Mouse (Mus musculus) limb, embryonic 14.5 days (tissue): ENCODE data around the gene Fgd3. TPM values are rescaled to one million over a fixed set of nuclear protein-coding genes. Genes with fewer than 3 reads are reported as not detected.
A peak's percentile ranks its signal among the peaks of the same experiment; 100 is the strongest.

ENCODE experiments used
- ATAC-seq: fragments of 200-750 bp; cut with Nextera tagmentation; 2 replicates; pipeline ENCODE4 v1.8.0; 2017; ENCODE audit warnings: low read depth, moderate number of reproducible peaks, moderate TSS enrichment; ENCODE audit not compliant: low FRiP score
- DNase-seq: peaks from one replicate; pipeline ENCODE4 v3.0.0-alpha.2; 2015; ENCODE audit warnings: low spot score
- H3K27ac ChIP-seq: fragments of 300-500 bp; sonication (generic); replicated peaks from 2 replicates; pipeline ENCODE4 v1.5.1; 2014; ENCODE audit warnings: low read depth, mild to moderate bottlenecking, low read length, moderate library complexity, mixed read lengths
- H3K27me3 ChIP-seq: fragments of 300-500 bp; sonication (generic); 2 replicates; pipeline ENCODE4 v1.6.1; 2014; ENCODE audit warnings: low read length, mixed read lengths; ENCODE audit not compliant: control insufficient read depth, insufficient read depth
- H3K36me3 ChIP-seq: fragments of 300-500 bp; sonication (generic); 2 replicates; pipeline ENCODE4 v1.6.1; 2014; ENCODE audit warnings: mild to moderate bottlenecking, low read length, moderate library complexity, mixed read lengths; ENCODE audit not compliant: control insufficient read depth, insufficient read depth
- H3K4me1 ChIP-seq: fragments of 300-500 bp; sonication (generic); 2 replicates; pipeline ENCODE4 v1.6.1; 2014; ENCODE audit warnings: antibody characterized with exemption, low read length, mixed read lengths; ENCODE audit not compliant: control insufficient read depth, insufficient read depth
- H3K4me2 ChIP-seq: fragments of 300-500 bp; sonication (generic); replicated peaks from 2 replicates; pipeline ENCODE4 v1.6.1; 2014; ENCODE audit warnings: low read depth, mild to moderate bottlenecking, low read length, moderate library complexity; ENCODE audit not compliant: severe bottlenecking
- H3K4me3 ChIP-seq: fragments of 300-500 bp; sonication (generic); replicated peaks from 2 replicates; pipeline ENCODE4 v1.5.1; 2014; ENCODE audit warnings: low read length
- H3K9ac ChIP-seq: fragments of 300-500 bp; sonication (generic); 2 replicates; pipeline ENCODE4 v1.6.1; 2014; ENCODE audit warnings: mild to moderate bottlenecking, low read depth, low read length, moderate library complexity; ENCODE audit not compliant: severe bottlenecking
- H3K9me3 ChIP-seq: fragments of 300-500 bp; sonication (generic); 2 replicates; pipeline ENCODE4 v1.6.1; 2016; ENCODE audit warnings: low read length; ENCODE audit not compliant: control insufficient read depth
- POLR2A ChIP-seq: fragments of 200-500 bp; IDR thresholded peaks from 2 replicates; pipeline ENCODE4 v1.8.0; 2012; ENCODE audit warnings: inconsistent platforms, mild to moderate bottlenecking, moderate library complexity, borderline replicate concordance; ENCODE audit not compliant: insufficient read depth, insufficient read length; ENCODE audit errors: extremely low read depth
- WGBS: fragments of 180-500 bp; shearing (Covaris S2); extraction: QIAGEN DNeasy Blood & Tissue Kit; methylation state at CpG from one replicate; pipeline ENCODE4 v1.1.7; 2014; 5-methylcytosine and 5-hydroxymethylcytosine counted together
- polyA plus RNA-seq, 2 experiments: library from polyadenylated mRNA; depleted of rRNA in 1 of 2; stranded (reverse) in 1 of 2; unstranded in 1 of 2; fragments of >200 nt; fragmentation: Nextera tagmentation in 1 of 2; extraction: Ambion mirVana in 1 of 2; gene quantifications; 2 replicates each; pipeline versions ENCODE4 v1.2.1 to v1.2.3; 2012 to 2014

Fgd3 gene
- polyA plus RNA-seq, 2 experiments, result 0.78 to 1.2 TPM

GRCm38 (mm10) chr13:49215504-49216219, 104.4 kb downstream of the Fgd3 start, which contains the start of gene Card19:
TSS of gene Card19 (minus strand) at chr13:49216037.
- peak; percentile 94 for ATAC-seq
- peaks cover 23% of the 10 kb centered on the region for H3K4me1 ChIP-seq

DNA sequence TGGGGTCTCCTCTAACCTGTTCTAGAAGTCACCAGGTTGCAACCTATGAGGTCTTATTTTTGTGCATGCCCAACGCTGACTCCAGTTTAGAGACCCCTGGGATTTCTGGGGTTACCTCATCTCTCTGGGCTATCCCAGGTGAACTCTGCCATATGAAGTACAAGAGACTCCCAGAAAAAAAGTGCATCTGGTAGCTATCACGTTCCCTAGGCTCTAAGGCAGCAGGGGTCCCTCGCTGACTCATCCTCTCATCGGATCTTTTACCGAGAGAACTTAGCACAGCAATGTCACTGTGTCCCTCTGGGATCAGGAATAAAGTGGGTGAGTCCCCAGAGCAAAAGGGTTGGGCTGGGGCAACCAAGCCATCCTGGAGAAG, 105.0 kb downstream of the Fgd3 start:
- H3K9ac ChIP-seq, result peak overlapping the region; percentile 85
- no peak overlapping the region for H3K27ac ChIP-seq

More at GRCm38 (mm10) chr13:49215504-49216219, 104.4 kb downstream of the Fgd3 start, which contains the start of gene Card19:
- Histone ChIP-seq H3K4me3 (peak within 1 kb of the TSS; percentile 91), H3K4me2 (peak within 1 kb of the TSS; percentile 55), H3K36me3 (no peaks in the 10 kb centered on the region), H3K27ac (peak within 1 kb of the TSS; percentile 67), H3K9me3 (no peaks in the 10 kb centered on the region), H3K27me3 (no peaks in the 10 kb centered on the region), H3K9ac (peak within 1 kb of the TSS; percentile 85)
- DNase-seq, result peak; percentile 96
- WGBS, result 1% methylated on average over 66 of the region's 78 CpGs
- TF ChIP-seq POLR2A, result 0 out of 2 replicates have a peak, but pooled peaks have one; percentile 8

DNA sequence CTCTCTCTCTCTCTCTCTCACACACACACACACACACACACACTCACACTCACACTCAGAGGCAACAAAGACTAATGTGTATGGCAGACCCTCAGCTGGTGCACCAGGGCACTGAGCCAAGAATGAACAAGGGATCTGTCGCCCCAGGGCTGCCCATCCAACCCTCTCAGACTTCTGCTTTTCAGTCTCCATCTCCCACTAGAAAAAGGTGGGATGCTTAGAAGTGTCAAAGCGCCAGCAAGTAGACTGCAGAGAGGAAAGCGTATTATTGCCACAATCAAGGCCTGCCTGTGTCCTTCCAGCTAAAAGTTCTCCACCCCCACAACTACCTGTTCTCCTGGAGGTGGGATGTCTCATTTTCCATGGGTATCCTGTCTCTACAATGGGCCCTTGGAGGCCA, 105.7 kb downstream of the Fgd3 start:
- Histone ChIP-seq H3K27ac (no peak overlapping the region), H3K4me3 (peak overlapping the region; percentile 91; the same call in 1 of the 2 replicates), H3K9ac (no peak overlapping the region), H3K36me3 (no peaks in the 10 kb centered on the region), H3K4me1 (peaks cover 23% of the 10 kb centered on the region), H3K4me2 (peak overlapping the region; percentile 55), H3K27me3 (no peaks in the 10 kb centered on the region), H3K9me3 (no peaks in the 10 kb centered on the region)
- DNase-seq (no peak), ATAC-seq (no peak)
- no peak for TF ChIP-seq POLR2A
- WGBS, result 79% methylated on average over 3 of the region's 3 CpGs

More for the DNA sequence above, 105.0 kb downstream of the Fgd3 start:
- Histone ChIP-seq H3K4me3 (peak overlapping the region; percentile 91), H3K9me3 (no peaks in the 10 kb centered on the region), H3K4me2 (peak overlapping the region; percentile 55), H3K36me3 (no peaks in the 10 kb centered on the region), H3K4me1 (peaks cover 23% of the 10 kb centered on the region), H3K27me3 (no peaks in the 10 kb centered on the region)
- no peak for ATAC-seq
- TF ChIP-seq POLR2A, result no peak
- 9% methylated on average over 5 of the region's 5 CpGs for WGBS
- DNase-seq, result no peak

DNA sequence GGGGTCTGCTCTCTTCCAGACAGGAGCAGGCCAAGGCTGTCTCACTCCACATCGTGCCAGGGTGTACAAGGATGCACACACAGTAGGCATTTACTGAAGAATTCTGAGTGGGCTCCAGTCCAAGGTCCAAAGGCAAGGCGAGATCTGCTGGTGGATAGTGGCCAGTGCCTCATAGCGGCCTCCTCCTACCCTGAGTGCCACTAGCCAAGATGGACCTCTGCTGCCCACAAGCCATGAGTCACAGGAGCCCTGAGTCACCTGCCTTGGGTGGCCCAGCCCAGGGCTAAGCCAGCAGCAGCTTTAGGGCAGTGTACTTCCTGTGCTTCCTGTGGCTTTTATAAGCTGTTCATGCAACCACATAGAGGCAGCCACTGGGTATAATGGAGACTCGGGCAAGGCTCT, 106.6 kb downstream of the Fgd3 start:
- H3K4me2 ChIP-seq, result no peak overlapping the region
- WGBS, result 66% methylated on average over 4 of the region's 4 CpGs
- peaks cover 26% of the 10 kb centered on the region for H3K4me1 ChIP-seq
- H3K36me3 ChIP-seq, result no peaks in the 10 kb centered on the region
- ATAC-seq (no peak), DNase-seq (no peak)
- H3K9me3 ChIP-seq, result no peaks in the 10 kb centered on the region
- TF ChIP-seq POLR2A, result no peak
- no peak overlapping the region for H3K27ac ChIP-seq
- H3K4me3 ChIP-seq, result no peak overlapping the region
- H3K9ac ChIP-seq, result no peak overlapping the region
- H3K27me3 ChIP-seq, result no peaks in the 10 kb centered on the region

DNA sequence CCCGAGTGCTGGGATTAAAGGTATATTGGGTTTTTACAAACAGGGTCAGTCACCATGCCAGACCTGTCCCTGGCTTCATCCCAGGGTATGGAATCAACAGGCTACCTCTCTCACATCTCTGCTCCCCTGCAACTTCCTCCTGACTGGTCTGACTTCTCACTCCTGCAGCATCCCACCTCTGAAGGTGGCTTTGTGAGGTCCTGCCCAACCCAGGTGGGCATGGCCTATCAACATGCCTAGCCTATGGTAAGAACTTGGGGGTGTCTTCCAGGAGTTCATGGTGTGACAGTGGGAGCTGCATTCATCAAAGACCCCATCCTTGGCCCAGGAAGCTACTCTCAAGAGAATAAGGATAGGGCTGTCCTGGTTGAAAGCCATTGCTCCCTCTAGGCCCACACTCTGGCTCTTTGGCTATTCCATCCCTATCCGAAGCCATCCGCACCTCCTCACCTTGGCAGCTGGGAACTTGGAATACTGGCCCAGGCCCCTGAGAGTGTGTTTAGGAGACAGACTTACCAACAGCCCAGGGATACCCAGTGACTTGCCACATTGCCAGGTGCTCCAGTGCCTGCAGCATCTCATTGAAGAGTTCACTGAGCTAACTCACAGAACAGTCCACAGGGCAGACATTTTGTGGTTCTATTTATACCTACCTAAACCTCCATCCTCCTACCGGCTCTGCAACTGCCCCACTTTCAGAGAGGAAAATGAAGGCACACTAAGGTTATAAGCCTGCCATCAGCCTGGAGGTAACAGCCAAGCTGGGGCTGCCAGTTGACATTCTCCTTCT, 107.2 kb downstream of the Fgd3 start:
- no peak overlapping the region for H3K9ac ChIP-seq
- H3K4me3 ChIP-seq, result no peak overlapping the region
- peaks cover 26% of the 10 kb centered on the region for H3K4me1 ChIP-seq
- DNase-seq, result no peak
- H3K9me3 ChIP-seq, result no peaks in the 10 kb centered on the region
- WGBS, result 83% methylated on average over 4 of the region's 4 CpGs
- 0 out of 2 replicates have a peak, but pooled peaks cover 2% of the 10 kb centered on the region for H3K36me3 ChIP-seq
- no peak overlapping the region for H3K4me2 ChIP-seq
- TF ChIP-seq POLR2A, result no peak
- no peaks in the 10 kb centered on the region for H3K27me3 ChIP-seq
- no peak for ATAC-seq
- H3K27ac ChIP-seq, result no peak overlapping the region

Other genes starting within 250 kb of the Fgd3 start
- gene Wnk2, start 172.3 kb downstream of the Fgd3 start, polyA plus RNA-seq (2012; rRNA removed), result 7.8 and 11.4 TPM in 2 replicates
- 3.0 and 3.2 TPM in 2 replicates for gene Wnk2, start 172.3 kb downstream of the Fgd3 start, polyA plus RNA-seq (2014; fragmentation: Nextera tagmentation; extraction: Ambion mirVana)
- gene Ninj1, start 132.8 kb downstream of the Fgd3 start, polyA plus RNA-seq (2012; rRNA removed), result 67.4 and 81.1 TPM in 2 replicates
- gene Ninj1, start 132.8 kb downstream of the Fgd3 start, polyA plus RNA-seq (2014; fragmentation: Nextera tagmentation; extraction: Ambion mirVana), result 60.2 and 61.5 TPM in 2 replicates
- gene Card19, start 104.3 kb downstream of the Fgd3 start, polyA plus RNA-seq (2012; rRNA removed), result 71.3 and 93.1 TPM in 2 replicates
- gene Card19, start 104.3 kb downstream of the Fgd3 start, polyA plus RNA-seq (2014; fragmentation: Nextera tagmentation; extraction: Ambion mirVana), result 67.1 and 71.4 TPM in 2 replicates
- 2.1 and 2.6 TPM in 2 replicates for gene Susd3, start 71.6 kb downstream of the Fgd3 start, polyA plus RNA-seq (2012; rRNA removed)
- gene Susd3, start 71.6 kb downstream of the Fgd3 start, polyA plus RNA-seq (2014; fragmentation: Nextera tagmentation; extraction: Ambion mirVana), result 2.2 and 2.8 TPM in 2 replicates
- gene Bicd2, start 21.3 kb upstream of the Fgd3 start, polyA plus RNA-seq (2012; rRNA removed), result 30.5 and 30.7 TPM in 2 replicates
- gene Bicd2, start 21.3 kb upstream of the Fgd3 start, polyA plus RNA-seq (2014; fragmentation: Nextera tagmentation; extraction: Ambion mirVana), result 30.8 and 34.1 TPM in 2 replicates
- gene Ippk, start 100.9 kb upstream of the Fgd3 start, polyA plus RNA-seq (2012; rRNA removed), result 9.0 and 9.8 TPM in 2 replicates
- 14.3 and 14.5 TPM in 2 replicates for gene Ippk, start 100.9 kb upstream of the Fgd3 start, polyA plus RNA-seq (2014; fragmentation: Nextera tagmentation; extraction: Ambion mirVana)
- 0.15 and 0.20 TPM in 2 replicates for gene Tes3-ps, start 173.0 kb upstream of the Fgd3 start, polyA plus RNA-seq (2012; rRNA removed)
- 0.58 and 0.91 TPM in 2 replicates for gene Tes3-ps, start 173.0 kb upstream of the Fgd3 start, polyA plus RNA-seq (2014; fragmentation: Nextera tagmentation; extraction: Ambion mirVana)
- 3.4 and 4.6 TPM in 2 replicates for gene Ecm2, start 184.5 kb upstream of the Fgd3 start, polyA plus RNA-seq (2012; rRNA removed)
- 2.5 and 2.8 TPM in 2 replicates for gene Ecm2, start 184.5 kb upstream of the Fgd3 start, polyA plus RNA-seq (2014; fragmentation: Nextera tagmentation; extraction: Ambion mirVana)
- gene Aspn, start 224.1 kb upstream of the Fgd3 start, polyA plus RNA-seq (2012; rRNA removed), result 57.9 and 76.8 TPM in 2 replicates
- gene Aspn, start 224.1 kb upstream of the Fgd3 start, polyA plus RNA-seq (2014; fragmentation: Nextera tagmentation; extraction: Ambion mirVana), result 106 and 120 TPM in 2 replicates